Mouse (Mus musculus): Measurements from ENCODE around the gene Il33.

GRCm38 (mm10) chr19:29900318-29900717, 24.6 kb upstream of the Il33 start:
- TF ChIP-seq CTCF (IDR thresholded peaks at IDR 0.05; ENCODE audit: low read depth) = no peak
- no peak for TF ChIP-seq EP300 (IDR thresholded peaks at IDR 0.05; ENCODE audit: low read depth)
